Mouse (Mus musculus) C2C12 (cell line): ENCODE measurements around the gene Map4k5. TPM values are rescaled to one million over a fixed set of nuclear protein-coding genes. Genes with fewer than 3 reads are reported as not detected.

Source experiments
- H3K27me3 ChIP-seq: one replicate; pipeline ENCODE4 v1.6.1; 2011; ENCODE audit not compliant: control insufficient read depth, insufficient read depth, insufficient read length
- H3K36me3 ChIP-seq: one replicate; pipeline ENCODE4 v1.6.1; 2011; ENCODE audit not compliant: control insufficient read depth, insufficient read depth
- H3K4me3 ChIP-seq: one replicate; pipeline ENCODE4 v1.5.1; 2011; ENCODE audit warnings: mild to moderate bottlenecking, control low read depth; ENCODE audit not compliant: poor library complexity, insufficient read depth, severe bottlenecking
- H3K79me2 ChIP-seq: one replicate; pipeline ENCODE4 v1.6.1; 2011; ENCODE audit not compliant: control insufficient read depth, insufficient read depth
- H3K79me3 ChIP-seq: one replicate; pipeline ENCODE4 v1.6.1; 2011; ENCODE audit warnings: low read depth, control low read depth
- H3ac ChIP-seq: one replicate; pipeline ENCODE3; 2011; ENCODE audit warnings: low read depth; ENCODE audit not compliant: control insufficient read depth, insufficient read length
- CEBPB ChIP-seq: IDR thresholded peaks from one replicate; pipeline ENCODE4 v1.6.1; 2011; ENCODE audit warnings: low read depth, mild to moderate bottlenecking, control low read depth, moderate library complexity
- CTCF ChIP-seq: IDR thresholded peaks from one replicate; pipeline ENCODE4 v1.5.1; 2011; ENCODE audit not compliant: control insufficient read depth, insufficient read depth, insufficient read length
- FOSL1 ChIP-seq: IDR thresholded peaks from one replicate; pipeline ENCODE4 v1.8.0; 2011; ENCODE audit warnings: mild to moderate bottlenecking, low read length; ENCODE audit not compliant: poor library complexity, insufficient read depth, severe bottlenecking
- MAX ChIP-seq: IDR thresholded peaks from one replicate; pipeline ENCODE4 v1.6.1; 2011; ENCODE audit warnings: mild to moderate bottlenecking, control low read depth
- MYOD1 ChIP-seq: IDR thresholded peaks from one replicate; pipeline ENCODE4 v1.6.1; 2011; ENCODE audit warnings: low read depth; ENCODE audit not compliant: control insufficient read depth, insufficient read length
- MYOG ChIP-seq: IDR thresholded peaks from one replicate; pipeline ENCODE4 v1.6.1; 2011; ENCODE audit not compliant: control insufficient read depth, insufficient read length; ENCODE audit errors: extremely low read depth
- USF1 ChIP-seq: IDR thresholded peaks from one replicate; pipeline ENCODE4 v1.6.1; 2011; ENCODE audit warnings: low read depth, mild to moderate bottlenecking, control low read depth, moderate library complexity
- polyA plus RNA-seq: library from polyadenylated mRNA; unstranded; fragments of >200 nt; fragmentation: generic; extraction: Trizol; gene quantifications from one replicate; pipeline ENCODE4 v1.2.1, GENCODE M21; 2012; ENCODE audit warnings: missing spikeins

The Map4k5 gene
- polyA plus RNA-seq, 1 experiment: 8.3 TPM

DNA sequence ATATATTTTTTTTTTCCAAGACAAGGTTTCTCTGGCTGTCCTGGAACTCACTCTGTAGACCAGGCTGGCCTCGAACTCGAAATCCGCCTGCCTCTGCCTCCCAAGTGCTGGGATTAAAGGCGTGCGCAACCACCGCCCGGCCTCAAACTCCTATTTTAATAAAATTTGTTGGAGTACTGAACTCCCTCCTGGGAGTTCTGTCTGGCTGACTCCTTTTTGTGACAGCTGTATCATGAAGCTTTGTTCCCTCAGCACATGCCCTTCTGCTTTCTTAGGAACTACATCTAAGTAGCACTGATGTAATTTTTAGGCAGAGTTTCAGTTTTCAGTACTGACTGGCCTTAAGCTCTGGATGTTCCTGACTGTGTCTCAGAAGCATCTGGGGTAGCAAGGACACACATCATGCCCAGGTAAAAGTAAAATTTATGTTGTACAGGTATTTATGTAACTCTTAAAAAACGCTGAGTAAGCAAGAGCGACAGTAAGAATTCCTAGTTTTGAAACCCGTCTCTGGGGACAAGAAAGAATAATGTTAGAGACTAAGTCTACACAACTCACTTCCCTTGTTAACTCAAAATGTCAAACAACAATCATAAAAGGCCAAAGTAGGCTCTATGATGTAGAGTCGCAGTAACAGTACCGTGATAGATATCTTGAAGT is 37.2 kb downstream of the Map4k5 start:
- H3K36me3 ChIP-seq: peaks cover 19% of the 10 kb centered on the region
- no peak overlapping the region for H3K4me3 ChIP-seq
- peaks cover 15% of the 10 kb centered on the region for H3K79me3 ChIP-seq
- peaks cover 21% of the 10 kb centered on the region for H3K79me2 ChIP-seq
- TF ChIP-seq CTCF (no peak), MYOG (no peak), USF1 (no peak), CEBPB (no peak), MAX (no peak), FOSL1 (no peak), MYOD1 (no peak)
- H3K27me3 ChIP-seq: no peaks in the 10 kb centered on the region
- H3ac ChIP-seq: no peak overlapping the region

GRCm38 (mm10) chr12:69853942-69854341 is 39.1 kb downstream of the Map4k5 start:
- Histone ChIP-seq H3K27me3 (no peaks in the 10 kb centered on the region), H3ac (no peak overlapping the region)

DNA sequence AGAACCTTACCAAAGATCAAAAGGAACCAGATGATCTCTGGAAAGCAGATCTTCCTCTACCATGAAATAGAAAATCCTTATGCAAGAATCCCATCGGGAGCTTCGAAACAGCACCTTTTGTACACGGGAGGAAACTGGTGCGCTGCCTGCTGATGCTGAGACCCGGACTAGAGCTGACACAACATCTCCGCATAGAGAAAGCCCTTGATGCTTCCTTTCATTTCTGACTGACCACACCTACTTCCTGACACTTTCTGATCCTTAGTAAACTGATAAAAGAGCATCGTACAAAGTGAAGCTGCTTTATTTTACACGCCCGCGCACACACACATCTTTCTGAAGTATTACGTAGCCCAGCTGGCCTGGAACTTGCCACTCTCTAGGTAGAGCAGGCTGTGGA is 39.6 kb downstream of the Map4k5 start:
- no peaks in the 10 kb centered on the region for H3K27me3 ChIP-seq
- TF ChIP-seq CTCF (no peak), MYOG (no peak), FOSL1 (no peak), USF1 (no peak), MAX (no peak), MYOD1 (no peak), CEBPB (no peak)
- H3K79me2 ChIP-seq: peaks cover 3% of the 10 kb centered on the region
- peaks cover 4% of the 10 kb centered on the region for H3K79me3 ChIP-seq
- peaks cover 31% of the 10 kb centered on the region for H3K36me3 ChIP-seq
- H3K4me3 ChIP-seq: no peak overlapping the region
- no peak overlapping the region for H3ac ChIP-seq

More at GRCm38 (mm10) chr12:69853942-69854341, 39.1 kb downstream of the Map4k5 start:
- H3K79me3 ChIP-seq: peaks cover 8% of the 10 kb centered on the region
- TF ChIP-seq MYOG (no peak), FOSL1 (no peak), CEBPB (no peak)
- H3K79me2 ChIP-seq: peaks cover 8% of the 10 kb centered on the region
- H3K4me3 ChIP-seq: no peak overlapping the region
- peaks cover 27% of the 10 kb centered on the region for H3K36me3 ChIP-seq

GRCm38 (mm10) chr12:69852288-69852687 is 40.7 kb downstream of the Map4k5 start:
- H3K27me3 ChIP-seq: no peaks in the 10 kb centered on the region
- H3K79me2 ChIP-seq: no peaks in the 10 kb centered on the region
- H3K4me3 ChIP-seq: no peak overlapping the region
- TF ChIP-seq MYOD1 (no peak), USF1 (no peak), FOSL1 (no peak), MYOG (no peak), MAX (no peak), CEBPB (no peak), CTCF (no peak)
- no peaks in the 10 kb centered on the region for H3K79me3 ChIP-seq
- peaks cover 35% of the 10 kb centered on the region for H3K36me3 ChIP-seq
- H3ac ChIP-seq: no peak overlapping the region

- TF ChIP-seq FOSL1: no peak
- no peak for TF ChIP-seq CEBPB
- no peak for TF ChIP-seq MAX
- TF ChIP-seq MYOD1: no peak
- TF ChIP-seq MYOG: no peak
- no peak for TF ChIP-seq USF1
- TF ChIP-seq CTCF: no peak
- Histone ChIP-seq H3K79me3 (no peaks in the 10 kb centered on the region), H3K36me3 (peaks cover 62% of the 10 kb centered on the region), H3K79me2 (no peaks in the 10 kb centered on the region), H3ac (no peak overlapping the region), H3K4me3 (no peak overlapping the region), H3K27me3 (no peaks in the 10 kb centered on the region)
Observed at GRCm38 (mm10) chr12:69848083-69848878, 44.7 kb downstream of the Map4k5 start.
